Mouse (Mus musculus) ES-E14 (cell line): ENCODE measurements around the gene Cacna2d1. TPM values are rescaled to one million over a fixed set of nuclear protein-coding genes. Genes with fewer than 3 reads are reported as not detected.

Experiments used
- DNase-seq: peaks from one replicate; pipeline ENCODE4 v3.0.0-alpha.2; 2013; ENCODE audit warnings: low read depth, low spot score
- H3K27ac ChIP-seq: 2 replicates; pipeline ENCODE4 v1.5.1; 2012; ENCODE audit warnings: low read depth, mild to moderate bottlenecking, low read length, moderate library complexity, mixed read lengths; ENCODE audit not compliant: poor library complexity, insufficient read depth, severe bottlenecking
- H3K36me3 ChIP-seq: 2 replicates; pipeline ENCODE4 v1.6.1; 2012; ENCODE audit warnings: mild to moderate bottlenecking, low read length, moderate library complexity, mixed read lengths; ENCODE audit not compliant: control insufficient read depth, poor library complexity, insufficient read depth, severe bottlenecking
- H3K4me1 ChIP-seq, 2 experiments: fragments of 150-350 bp in 1 of 2; sonication (generic) in 1 of 2; 2 replicates each; pipeline ENCODE4 v1.6.1; 2012; ENCODE audit warnings: low read length in 2 of 2, mild to moderate bottlenecking in 1 of 2, mixed read lengths in 1 of 2; ENCODE audit not compliant: control insufficient read depth in 2 of 2, insufficient read depth in 2 of 2, poor library complexity in 1 of 2
- H3K4me3 ChIP-seq, 2 experiments: fragments of 150-350 bp in 1 of 2; sonication (generic) in 1 of 2; 2 replicates each; pipeline ENCODE4 v1.5.1; 2012; ENCODE audit warnings: low read length in 2 of 2, low read depth in 1 of 2, mild to moderate bottlenecking in 1 of 2, mixed read lengths in 1 of 2; ENCODE audit not compliant: insufficient read depth in 1 of 2, poor library complexity in 1 of 2, severe bottlenecking in 1 of 2
- H3K9ac ChIP-seq: 2 replicates; pipeline ENCODE4 v1.6.1; 2012; ENCODE audit warnings: low read depth, mild to moderate bottlenecking, low read length, mixed read lengths; ENCODE audit not compliant: poor library complexity, insufficient read depth, severe bottlenecking
- H3K9me3 ChIP-seq: fragments of 150-350 bp; sonication (generic); 2 replicates; pipeline ENCODE4 v1.6.1; 2012; ENCODE audit warnings: low read depth, mild to moderate bottlenecking, low read length; ENCODE audit not compliant: control insufficient read depth, insufficient read depth
- CHD2 ChIP-seq: IDR thresholded peaks from 2 replicates; pipeline ENCODE4 v1.6.1; 2014; ENCODE audit warnings: mild to moderate bottlenecking, low read depth, low read length, inconsistent platforms
- HCFC1 ChIP-seq: IDR thresholded peaks from 2 replicates; pipeline ENCODE4 v1.6.1; 2012; ENCODE audit warnings: low read length, inconsistent platforms, borderline replicate concordance; ENCODE audit not compliant: insufficient read depth
- MAFK ChIP-seq: IDR thresholded peaks from 2 replicates; pipeline ENCODE4 v1.6.1; 2014; ENCODE audit warnings: mild to moderate bottlenecking, low read depth, low read length, inconsistent platforms; ENCODE audit not compliant: insufficient read depth
- ZC3H11A ChIP-seq: IDR thresholded peaks from 2 replicates; pipeline ENCODE4 v1.6.1; 2012; ENCODE audit warnings: low read depth, mild to moderate bottlenecking, inconsistent platforms, low read length, borderline replicate concordance
- ZNF384 ChIP-seq: IDR thresholded peaks from 2 replicates; pipeline ENCODE4 v1.6.1; 2012; ENCODE audit warnings: low read depth, low read length, inconsistent platforms
- in situ Hi-C, 2 experiments: fragments of 600-800 bp; cut with MboI; formaldehyde crosslinking; loops; one replicate each; pipeline ENCODE4 v1.15.1; 2025; ENCODE audit warnings: low sequenced_read_pairs in 2 of 2, inconsistent platforms in 1 of 2; ENCODE audit not compliant: unreplicated experiment in 2 of 2
- total RNA-seq: library from RNA; depleted of rRNA; stranded (reverse); fragments of 300-350 nt; gene quantifications from 2 replicates; pipeline ENCODE4 v1.2.3, GENCODE M21; 2012

Gene Cacna2d1
- total RNA-seq, 1 experiment = 6.1 TPM

DNA sequence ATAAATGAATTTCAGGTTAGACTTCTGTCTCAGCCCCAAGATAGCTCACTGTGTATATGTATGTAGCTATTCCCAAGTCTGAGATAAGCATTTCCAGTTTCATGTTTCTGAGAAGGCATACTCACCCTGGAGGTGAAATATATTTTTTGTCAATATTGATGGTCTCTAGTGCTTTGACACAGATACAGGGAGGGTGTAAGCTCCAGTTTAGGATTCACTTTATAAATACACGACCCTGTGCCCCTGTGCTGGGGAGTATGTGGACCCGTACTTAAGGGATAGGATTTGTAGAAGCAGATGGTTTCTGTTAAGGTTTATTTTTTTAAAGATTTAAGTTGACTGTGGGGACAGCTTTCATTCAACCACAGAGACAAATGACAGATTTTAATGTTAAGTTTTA lies 79.2 kb downstream of the Cacna2d1 start:
- H3K9ac ChIP-seq = no peak overlapping the region
- H3K27ac ChIP-seq = no peak overlapping the region
- DNase-seq = no peak
- H3K4me3 ChIP-seq = no peak overlapping the region
- TF ChIP-seq CHD2 (no peak), ZC3H11A (no peak), MAFK (no peak), HCFC1 (no peak), ZNF384 (no peak)
- no peaks in the 10 kb centered on the region for H3K4me1 ChIP-seq
- in situ Hi-C loops = no loop called here
- H3K9me3 ChIP-seq = no peaks in the 10 kb centered on the region
- H3K36me3 ChIP-seq = no peaks in the 10 kb centered on the region

DNA sequence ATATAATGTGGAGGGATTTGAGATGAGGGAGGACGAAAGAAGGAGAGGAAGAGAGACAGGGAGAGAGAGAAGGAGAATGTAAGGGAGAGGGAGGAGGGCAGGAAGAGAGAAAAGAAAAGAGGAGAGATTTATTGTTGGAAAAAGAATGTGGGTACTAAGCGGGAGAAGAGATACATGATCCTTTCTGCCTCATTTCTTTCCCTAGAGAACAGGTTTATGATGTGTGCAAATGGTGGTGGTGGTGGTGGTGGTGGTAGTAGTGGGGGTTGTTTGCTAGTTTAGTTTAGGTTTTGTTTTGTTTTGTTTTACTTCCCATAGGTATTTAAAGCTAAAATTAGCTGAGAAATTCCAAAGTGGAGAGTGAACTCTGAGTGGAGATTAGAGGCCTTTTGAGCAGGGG lies 79.9 kb downstream of the Cacna2d1 start:
- TF ChIP-seq MAFK = no peak
- TF ChIP-seq HCFC1 = no peak
- no peak for TF ChIP-seq ZC3H11A
- TF ChIP-seq ZNF384 = no peak
- in situ Hi-C loops = no loop called here
- no peaks in the 10 kb centered on the region for H3K9me3 ChIP-seq
- no peaks in the 10 kb centered on the region for H3K36me3 ChIP-seq
- no peak overlapping the region for H3K4me3 ChIP-seq
- no peak for DNase-seq
- no peaks in the 10 kb centered on the region for H3K4me1 ChIP-seq
- H3K27ac ChIP-seq = no peak overlapping the region
- H3K9ac ChIP-seq = no peak overlapping the region

GRCm38 (mm10) chr5:16024626-16025417 lies 90.3 kb downstream of the Cacna2d1 start:
- no peaks in the 10 kb centered on the region for H3K9me3 ChIP-seq
- no peaks in the 10 kb centered on the region for H3K4me1 ChIP-seq
- in situ Hi-C loops = no loop called here
- no peak overlapping the region for H3K9ac ChIP-seq
- H3K4me3 ChIP-seq = no peak overlapping the region
- no peak for TF ChIP-seq MAFK
- no peak for TF ChIP-seq CHD2
- TF ChIP-seq ZC3H11A = no peak
- TF ChIP-seq ZNF384 = no peak
- no peak for TF ChIP-seq HCFC1
- DNase-seq = no peak
- H3K27ac ChIP-seq = no peak overlapping the region
- no peaks in the 10 kb centered on the region for H3K36me3 ChIP-seq

DNA sequence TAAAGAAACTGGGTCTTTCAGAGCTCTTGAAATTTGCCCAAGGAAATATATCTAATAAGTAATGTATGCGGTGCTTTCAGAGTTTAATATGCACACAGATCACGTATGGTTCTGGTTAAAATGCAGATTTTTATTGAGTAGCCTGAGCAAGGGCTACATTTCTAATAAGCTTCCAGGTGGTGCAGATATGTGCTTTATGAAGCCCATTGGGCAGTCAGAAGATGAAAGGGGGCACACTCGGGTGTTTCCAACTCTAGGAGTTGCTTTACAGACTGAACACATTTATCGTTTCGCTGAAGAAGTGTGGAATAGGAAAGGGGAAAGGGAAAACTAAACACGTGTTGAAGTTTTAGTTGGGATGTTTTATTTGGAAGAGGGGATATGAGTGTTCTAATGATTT lies 94.4 kb downstream of the Cacna2d1 start:
- H3K36me3 ChIP-seq = no peaks in the 10 kb centered on the region
- H3K4me1 ChIP-seq = no peaks in the 10 kb centered on the region
- in situ Hi-C loops = no loop called here
- TF ChIP-seq MAFK (no peak), CHD2 (no peak), ZNF384 (no peak), HCFC1 (no peak), ZC3H11A (no peak)
- no peak overlapping the region for H3K27ac ChIP-seq
- no peak overlapping the region for H3K4me3 ChIP-seq
- no peak for DNase-seq
- H3K9ac ChIP-seq = no peak overlapping the region
- no peaks in the 10 kb centered on the region for H3K9me3 ChIP-seq

GRCm38 (mm10) chr5:16029481-16029880 lies 95.0 kb downstream of the Cacna2d1 start:
- Histone ChIP-seq H3K4me3 (no peak overlapping the region), H3K27ac (no peak overlapping the region), H3K36me3 (no peaks in the 10 kb centered on the region), H3K9me3 (no peaks in the 10 kb centered on the region), H3K4me1 (no peaks in the 10 kb centered on the region), H3K9ac (no peak overlapping the region)
- no peak for DNase-seq
- in situ Hi-C loops = no loop called here
- TF ChIP-seq MAFK = no peak
- TF ChIP-seq HCFC1 = no peak
- TF ChIP-seq ZC3H11A = no peak
